Mouse (Mus musculus) midbrain, postnatal 0 days (tissue): ENCODE data around the gene Tmem200c. TPM values are rescaled to one million over a fixed set of nuclear protein-coding genes. Genes with fewer than 3 reads are reported as not detected.
A peak's percentile ranks its signal among the peaks of the same experiment; 100 is the strongest.

Experiments used
- ATAC-seq: fragments of 200-750 bp; cut with Nextera tagmentation; 2 replicates; pipeline ENCODE4 v1.8.0; 2017; ENCODE audit warnings: moderate number of reproducible peaks, mild to moderate bottlenecking, moderate TSS enrichment, moderate library complexity; ENCODE audit not compliant: low FRiP score
- DNase-seq: peaks from one replicate; pipeline ENCODE4 v3.0.0-alpha.2; 2015; ENCODE audit warnings: low spot score
- H3K27ac ChIP-seq: fragments of 300-500 bp; sonication (generic); 2 replicates; pipeline ENCODE4 v1.5.1; 2014; ENCODE audit warnings: low read depth, mild to moderate bottlenecking, low read length, mixed read lengths
- H3K27me3 ChIP-seq: fragments of 300-500 bp; sonication (generic); 2 replicates; pipeline ENCODE4 v1.6.1; 2014; ENCODE audit warnings: low read length, control low read depth, mixed read lengths; ENCODE audit not compliant: insufficient read depth
- H3K36me3 ChIP-seq: fragments of 300-500 bp; sonication (generic); 2 replicates; pipeline ENCODE4 v1.6.1; 2014; ENCODE audit warnings: low read length, control low read depth, mixed read lengths; ENCODE audit not compliant: insufficient read depth
- H3K4me1 ChIP-seq: fragments of 300-500 bp; sonication (generic); 2 replicates; pipeline ENCODE4 v1.6.1; 2014; ENCODE audit warnings: mild to moderate bottlenecking, control low read depth, antibody characterized with exemption, low read length, mixed read lengths; ENCODE audit not compliant: insufficient read depth
- H3K4me2 ChIP-seq: fragments of 300-500 bp; sonication (generic); 2 replicates; pipeline ENCODE4 v1.6.1; 2014; ENCODE audit warnings: low read depth, mild to moderate bottlenecking, low read length, mixed read lengths; ENCODE audit not compliant: poor library complexity, severe bottlenecking
- H3K4me3 ChIP-seq: fragments of 300-500 bp; sonication (generic); 2 replicates; pipeline ENCODE4 v1.5.1; 2014; ENCODE audit warnings: low read depth, mild to moderate bottlenecking, low read length, moderate library complexity
- H3K9ac ChIP-seq: fragments of 300-500 bp; sonication (generic); replicated peaks from 2 replicates; pipeline ENCODE4 v1.6.1; 2014; ENCODE audit warnings: mild to moderate bottlenecking, low read length, moderate library complexity, mixed read lengths; ENCODE audit not compliant: poor library complexity, severe bottlenecking
- H3K9me3 ChIP-seq: fragments of 300-500 bp; sonication (generic); 2 replicates; pipeline ENCODE4 v1.6.1; 2016; ENCODE audit warnings: low read length, control low read depth
- CTCF ChIP-seq: IDR thresholded peaks from 2 replicates; pipeline ENCODE4 v1.5.1; 2016; ENCODE audit warnings: antibody characterized with exemption, mild to moderate bottlenecking
- WGBS: fragments of 180-500 bp; shearing (Covaris S2); extraction: QIAGEN DNeasy Blood & Tissue Kit; methylation state at CpG from one replicate; pipeline ENCODE4 v1.1.7; 2014; 5-methylcytosine and 5-hydroxymethylcytosine counted together
- polyA plus RNA-seq: library from polyadenylated mRNA; unstranded; fragments of >200 nt; fragmentation: Nextera tagmentation; extraction: Ambion mirVana; gene quantifications from 2 replicates; pipeline ENCODE4 v1.2.1, GENCODE M21; 2015
- total RNA-seq: library from RNA; depleted of rRNA; stranded (reverse); fragments of >200 nt; gene quantifications from 2 replicates; pipeline ENCODE4 v1.2.3, GENCODE M21; 2014; rRNA removed

Gene Tmem200c
- total RNA-seq: 13.2 and 14.8 TPM in 2 replicates
- polyA plus RNA-seq: 1.8 and 1.9 TPM in 2 replicates

- H3K27me3 ChIP-seq: no peaks in the 10 kb centered on the region
- TF ChIP-seq CTCF: no peak
- no peak within 1 kb of the TSS for H3K9ac ChIP-seq
- no peak within 1 kb of the TSS for H3K4me3 ChIP-seq
- H3K4me1 ChIP-seq: no peaks in the 10 kb centered on the region
- no peak for DNase-seq
- no peak within 1 kb of the TSS for H3K4me2 ChIP-seq
- H3K9me3 ChIP-seq: no peaks in the 10 kb centered on the region
- WGBS: 79% methylated on average over 6 of the region's 6 CpGs
- H3K27ac ChIP-seq: no peak within 1 kb of the TSS
- H3K36me3 ChIP-seq: no peaks in the 10 kb centered on the region
- no peak for ATAC-seq
Measured at GRCm38 (mm10) chr17:68826323-68826722, at the start of gene Tmem200c. Tmem200c (plus strand) TSS chr17:68826623.

GRCm38 (mm10) chr17:68793741-68794140 lies 32.7 kb upstream of the Tmem200c start:
- Histone ChIP-seq H3K27ac (no peak overlapping the region), H3K4me2 (no peak overlapping the region), H3K9ac (no peak overlapping the region), H3K4me1 (no peaks in the 10 kb centered on the region), H3K36me3 (no peaks in the 10 kb centered on the region), H3K27me3 (no peaks in the 10 kb centered on the region), H3K4me3 (no peak overlapping the region), H3K9me3 (no peaks in the 10 kb centered on the region)
- TF ChIP-seq CTCF: no peak
- DNase-seq: no peak
- 87% methylated on average over 4 of the region's 4 CpGs for WGBS
- no peak for ATAC-seq

GRCm38 (mm10) chr17:68836655-68837012 lies 10.2 kb downstream of the Tmem200c start:
- peak; percentile 59 for TF ChIP-seq CTCF
- DNase-seq (peak; percentile 62), ATAC-seq (peak; percentile 68)
- Histone ChIP-seq H3K4me2 (peak overlapping the region; percentile 84), H3K9me3 (no peaks in the 10 kb centered on the region), H3K27ac (no peak overlapping the region), H3K4me3 (peak overlapping the region; percentile 69), H3K9ac (peak overlapping the region; percentile 68), H3K4me1 (peaks cover 6% of the 10 kb centered on the region), H3K27me3 (0 out of 2 replicates have a peak, but pooled peaks cover 2% of the 10 kb centered on the region), H3K36me3 (no peaks in the 10 kb centered on the region)
- 0% methylated on average over 12 of the region's 15 CpGs for WGBS

- peak overlapping the region; percentile 62 for H3K27ac ChIP-seq
- TF ChIP-seq CTCF: no peak
- H3K36me3 ChIP-seq: no peaks in the 10 kb centered on the region
- WGBS: under 1% methylated on average over 66 of the region's 72 CpGs
- peak overlapping the region; percentile 68 for H3K9ac ChIP-seq
- H3K9me3 ChIP-seq: no peaks in the 10 kb centered on the region
- peaks cover 9% of the 10 kb centered on the region for H3K4me1 ChIP-seq
- H3K4me2 ChIP-seq: peak overlapping the region; percentile 84
- DNase-seq (peak; percentile 59), ATAC-seq (peak; percentile 67)
- H3K4me3 ChIP-seq: peak overlapping the region; percentile 69
- 0 out of 2 replicates have a peak, but pooled peaks cover 2% of the 10 kb centered on the region for H3K27me3 ChIP-seq
Measured at GRCm38 (mm10) chr17:68837013-68837858, 10.8 kb downstream of the Tmem200c start.

- TF ChIP-seq CTCF: no peak
- DNase-seq: peak; percentile 17
- H3K4me1 ChIP-seq: peaks cover 9% of the 10 kb centered on the region
- no peaks in the 10 kb centered on the region for H3K36me3 ChIP-seq
- 0 out of 2 replicates have a peak, but pooled peaks cover 2% of the 10 kb centered on the region for H3K27me3 ChIP-seq
- H3K4me2 ChIP-seq: peak overlapping the region; percentile 84
- H3K27ac ChIP-seq: no peak overlapping the region
- H3K9me3 ChIP-seq: no peaks in the 10 kb centered on the region
- WGBS: 5% methylated on average over 4 of the region's 4 CpGs
- H3K9ac ChIP-seq: peak overlapping the region; percentile 68
- ATAC-seq: no peak
- H3K4me3 ChIP-seq: peak overlapping the region; percentile 69
Measured at GRCm38 (mm10) chr17:68837859-68838194, 11.4 kb downstream of the Tmem200c start.

- DNase-seq (no peak), ATAC-seq (no peak)
- Histone ChIP-seq H3K4me2 (peak overlapping the region; percentile 93), H3K4me3 (0 out of 2 replicates have a peak overlapping the region, but pooled peaks have one; percentile 0), H3K9ac (no peak overlapping the region), H3K27ac (no peak overlapping the region), H3K27me3 (0 out of 2 replicates have a peak, but pooled peaks cover 2% of the 10 kb centered on the region), H3K4me1 (peaks cover 9% of the 10 kb centered on the region), H3K36me3 (no peaks in the 10 kb centered on the region), H3K9me3 (no peaks in the 10 kb centered on the region)
- 28% methylated on average over 17 of the region's 17 CpGs for WGBS
- TF ChIP-seq CTCF: no peak
Measured at GRCm38 (mm10) chr17:68839888-68840571, 13.6 kb downstream of the Tmem200c start.
